Mouse (Mus musculus) layer of hippocampus, postnatal 14 days (tissue): ENCODE measurements around the gene Hspb3. TPM values are rescaled to one million over a fixed set of nuclear protein-coding genes. Genes with fewer than 3 reads are reported as not detected.

Experiments
- DNase-seq, 2 experiments: peaks; one replicate each; pipeline ENCODE4 v3.0.0; 2021 to 2022; ENCODE audit warnings: low spot score in 2 of 2, mixed read lengths in 1 of 2
- total RNA-seq, 2 experiments: library from RNA; stranded (reverse); gene quantifications; 2 replicates each; pipeline ENCODE4 v1.2.3; 2021

Gene Hspb3
- total RNA-seq, 2 experiments from 2014 or later = 1.2 to 1.5 TPM

GRCm38 (mm10) chr13:113638914-113639313 lies 24.6 kb downstream of the Hspb3 start:
- DNase-seq = peak in 1 of 2 experiments; percentile 57

- DNase-seq = no peak
Measured at GRCm38 (mm10) chr13:113635799-113636222, 27.7 kb downstream of the Hspb3 start.

GRCm38 (mm10) chr13:113634732-113635481 lies 28.6 kb downstream of the Hspb3 start:
- DNase-seq = no peak

GRCm38 (mm10) chr13:113632506-113632905 lies 31.0 kb downstream of the Hspb3 start:
- no peak for DNase-seq

GRCm38 (mm10) chr13:113627601-113628000 lies 35.9 kb downstream of the Hspb3 start:
- DNase-seq = no peak

GRCm38 (mm10) chr13:113622865-113623255 lies 40.6 kb downstream of the Hspb3 start:
- no peak for DNase-seq

- DNase-seq = no peak
Measured at GRCm38 (mm10) chr13:113622122-113622864, 41.2 kb downstream of the Hspb3 start.

- DNase-seq = no peak
Measured at GRCm38 (mm10) chr13:113619003-113619402, 44.5 kb downstream of the Hspb3 start.

- peak; percentile 90 to 95 for DNase-seq
Measured at GRCm38 (mm10) chr13:113617891-113618823, 45.3 kb downstream of the Hspb3 start, which contains the start of gene Snx18. TSS of gene Snx18 (minus strand) at chr13:113618564.

- DNase-seq = peak in 1 of 2 experiments; percentile 44
Measured at GRCm38 (mm10) chr13:113617338-113617890, 46.1 kb downstream of the Hspb3 start.

GRCm38 (mm10) chr13:113616751-113617337 lies 46.6 kb downstream of the Hspb3 start:
- peak in 1 of 2 experiments; percentile 36 for DNase-seq

- DNase-seq = no peak
Measured at GRCm38 (mm10) chr13:113615971-113616671, 47.4 kb downstream of the Hspb3 start.

GRCm38 (mm10) chr13:113615546-113615941 lies 47.9 kb downstream of the Hspb3 start:
- DNase-seq = no peak

- DNase-seq = peak; percentile 50 to 79
Measured at GRCm38 (mm10) chr13:113614635-113615545, 48.6 kb downstream of the Hspb3 start.

GRCm38 (mm10) chr13:113613882-113614281 lies 49.6 kb downstream of the Hspb3 start:
- DNase-seq = no peak

- DNase-seq = no peak
Measured at GRCm38 (mm10) chr13:113613341-113613740, 50.1 kb downstream of the Hspb3 start.
